Mouse (Mus musculus) adrenal gland, postnatal 36 days (tissue): ENCODE data around the gene Elk1. TPM values are rescaled to one million over a fixed set of nuclear protein-coding genes. Genes with fewer than 3 reads are reported as not detected.

Experiments used
- DNase-seq, 2 experiments: peaks; one replicate each; pipeline ENCODE4 v3.0.0; 2021; ENCODE audit warnings: mixed read lengths in 1 of 2
- long read RNA-seq, 2 experiments: library from polyadenylated mRNA; stranded (forward); transcript quantifications; one replicate each; pipeline ENCODE4 v2.0.0; 2021; ENCODE audit warnings: borderline sequencing depth in 2 of 2
- total RNA-seq, 2 experiments: library from RNA; stranded (reverse); gene quantifications; 2 replicates each; pipeline ENCODE4 v1.2.3; 2021

Gene Elk1
- total RNA-seq = 10 to 100 TPM; 12.2 to 14.9 TPM
- long read RNA-seq, experiment 1, partial matches to known transcripts = 2 of 7 reads
- long read RNA-seq, experiment 1, other reads (novel, unspliced or antisense) = 3 of 7 reads
- long read RNA-seq, experiment 2, partial matches to known transcripts = 0 of 5 reads
- long read RNA-seq, experiment 2, other reads (novel, unspliced or antisense) = 1 of 5 reads

- peak; percentile 84 to 86 for DNase-seq
These were observed at the start of gene Elk1 for GRCm38 (mm10) chrX:20950191-20950880. Gene Elk1, minus strand, starts transcription at chrX:20950608.

DNA sequence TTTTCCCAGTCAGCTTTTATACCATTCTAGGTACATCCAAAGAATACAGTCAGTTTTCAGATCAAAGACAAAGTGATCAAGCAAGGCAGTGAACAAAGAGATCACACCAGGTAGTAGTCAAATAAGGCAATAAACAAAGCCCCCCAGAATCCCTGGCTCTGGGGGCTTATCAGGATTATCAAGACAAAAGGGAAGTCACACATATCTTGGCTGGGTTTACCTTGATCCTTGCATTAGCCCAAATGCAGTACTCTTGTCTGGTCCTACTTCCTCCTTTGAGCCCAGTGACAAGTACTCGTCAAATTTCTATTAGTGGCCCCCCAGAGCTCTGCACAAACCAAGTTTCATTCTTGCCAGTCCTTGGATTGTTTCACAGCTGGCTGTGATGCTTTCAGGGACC is 30.5 kb upstream of the Elk1 start:
- DNase-seq = no peak

- DNase-seq = peak; percentile 90 to 91
These were observed 11.3 kb upstream of the Elk1 start, which contains the start of gene Uxt for GRCm38 (mm10) chrX:20961477-20962378. Gene Uxt, minus strand, starts transcription at chrX:20962017.

- peak; percentile 37 to 57 for DNase-seq
These were observed 4.4 kb downstream of the Elk1 start for GRCm38 (mm10) chrX:20946055-20946454.

DNA sequence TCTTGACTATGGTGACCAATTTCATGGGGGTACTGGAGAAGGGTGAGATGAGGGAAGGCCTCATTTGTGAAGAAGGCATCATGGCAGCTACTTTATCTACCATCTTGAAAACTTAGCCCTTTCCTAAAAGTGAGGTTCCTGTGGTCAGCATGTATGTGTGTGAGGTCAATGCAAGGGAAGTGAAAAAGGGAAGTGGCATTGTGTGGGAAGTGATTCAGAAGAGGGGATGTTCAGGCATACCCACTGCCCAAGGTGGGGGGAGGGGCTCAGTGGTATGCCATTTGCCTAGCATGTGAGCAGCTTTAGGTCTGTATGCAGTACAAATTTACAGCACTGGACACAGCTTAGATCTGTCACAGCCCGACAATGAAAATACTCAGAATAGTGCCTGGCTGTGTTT is 18.4 kb downstream of the Elk1 start:
- DNase-seq = peak in 1 of 2 experiments; percentile 29

DNA sequence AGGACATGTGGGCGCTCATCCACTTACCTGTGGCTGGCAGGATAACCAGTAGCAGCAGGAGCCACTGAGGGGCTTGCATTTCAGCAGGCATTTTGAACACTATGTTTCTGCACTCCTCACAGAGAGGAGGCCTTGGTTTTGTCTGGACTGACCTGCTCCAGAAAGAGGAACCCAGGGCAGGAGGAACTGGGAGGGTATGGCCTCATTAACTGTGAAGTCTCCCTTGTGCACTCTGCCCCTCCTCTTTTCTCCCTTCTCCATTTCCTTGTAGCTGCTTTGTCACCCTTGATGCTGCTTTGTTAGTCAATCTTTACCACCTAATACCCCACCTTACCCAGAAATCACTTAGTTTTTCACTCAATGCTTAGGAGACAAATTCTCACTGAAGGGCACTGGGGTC is 19.0 kb downstream of the Elk1 start, which contains the start of gene Cfp:
Gene Cfp (minus strand): TSS at position 192 of the 400 bp plus-strand sequence.
- DNase-seq = no peak

GRCm38 (mm10) chrX:20929859-20930258 is 20.5 kb downstream of the Elk1 start:
- no peak for DNase-seq

GRCm38 (mm10) chrX:20924976-20925375 is 25.4 kb downstream of the Elk1 start:
- DNase-seq = no peak

DNA sequence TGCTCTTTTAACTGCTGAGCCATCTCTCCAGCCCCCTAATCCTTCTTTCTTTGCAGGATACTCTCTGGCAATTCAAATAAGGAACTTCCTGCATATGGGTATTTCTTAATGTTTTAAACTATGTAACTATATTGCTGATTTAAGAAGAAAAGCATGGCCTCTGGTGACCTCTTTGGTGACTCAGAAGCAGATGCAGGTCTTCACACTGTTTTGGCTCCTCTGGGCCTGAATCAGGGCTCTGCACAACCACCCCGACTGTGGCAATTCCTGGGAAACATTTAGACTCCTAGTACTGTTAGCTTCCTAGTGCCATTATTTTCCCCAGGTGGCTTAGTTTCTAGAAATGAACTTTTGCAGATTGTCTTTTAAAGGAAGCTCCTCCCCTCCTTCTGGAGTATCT is 26.9 kb downstream of the Elk1 start:
- no peak for DNase-seq

DNA sequence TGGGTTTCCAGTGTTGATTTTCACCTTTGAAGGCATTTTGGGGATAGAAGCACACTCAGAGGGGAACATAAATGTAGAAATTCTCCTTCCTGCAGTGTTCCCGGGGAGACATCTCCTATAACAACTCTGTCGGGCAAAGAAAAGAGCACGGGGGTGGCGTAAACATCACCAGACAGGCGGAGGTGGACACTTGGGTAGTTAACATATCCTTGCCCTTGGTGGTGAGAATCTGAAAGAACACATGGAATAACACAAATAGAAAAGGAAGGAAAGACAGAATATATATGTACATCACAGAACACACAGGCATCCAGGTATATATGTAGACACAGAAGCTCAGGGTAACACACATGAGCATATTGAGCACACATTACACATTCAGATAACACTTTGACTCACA is 29.0 kb downstream of the Elk1 start:
- no peak for DNase-seq

- peak; percentile 83 to 85 for DNase-seq
These were observed 29.5 kb downstream of the Elk1 start, which contains the start of gene Syn1 for GRCm38 (mm10) chrX:20920844-20921364. Gene Syn1, minus strand, starts transcription at chrX:20921004.

DNA sequence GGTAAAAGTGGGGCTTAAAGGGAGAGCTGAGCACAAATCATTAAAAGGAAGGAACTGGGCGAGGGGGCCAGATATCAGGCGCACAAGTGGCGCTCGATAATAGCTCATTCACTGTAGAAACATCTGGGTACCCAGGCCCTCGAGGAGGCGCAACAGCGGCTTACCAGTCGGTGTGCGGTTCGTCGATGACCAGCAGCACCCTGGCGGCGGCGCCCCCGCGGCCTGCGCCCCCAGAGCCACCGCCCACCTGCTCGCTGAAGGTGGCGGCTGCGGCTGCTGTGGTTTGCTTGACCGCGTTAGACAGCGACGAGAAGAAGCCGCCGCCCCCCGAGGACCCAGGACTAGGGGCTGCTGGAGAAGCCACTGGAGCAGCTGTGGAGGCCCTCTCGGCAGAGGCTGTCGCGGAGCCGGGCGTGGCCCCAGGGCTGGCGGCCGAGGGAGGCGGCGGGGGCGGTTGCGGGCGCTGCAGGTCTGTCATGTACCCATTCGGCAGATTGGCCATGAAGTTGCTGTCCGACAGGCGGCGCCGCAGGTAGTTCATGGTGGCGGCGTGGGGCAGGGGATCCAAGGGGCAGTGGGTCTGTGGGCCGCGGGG is 30.1 kb downstream of the Elk1 start:
- DNase-seq = peak in 1 of 2 experiments; percentile 7

DNA sequence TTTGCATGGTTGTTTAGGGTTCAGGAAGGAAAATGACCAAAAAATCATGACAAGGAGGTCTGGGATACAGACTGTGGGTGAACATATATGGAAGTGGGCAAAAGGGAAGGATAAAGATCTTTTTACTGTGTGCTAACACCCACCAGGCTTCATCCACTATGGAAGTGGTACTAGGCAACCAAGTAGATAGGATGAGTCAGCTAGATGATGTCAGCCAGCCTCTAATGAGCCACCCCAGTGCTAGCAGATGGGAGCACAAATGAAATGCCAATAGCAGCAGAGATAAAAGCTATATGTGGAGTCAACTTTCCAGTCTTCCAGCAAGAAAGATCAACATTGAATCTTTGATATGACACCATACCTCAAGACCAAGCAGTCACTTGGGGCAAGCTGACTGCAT is 35.3 kb downstream of the Elk1 start:
- DNase-seq = no peak

GRCm38 (mm10) chrX:20913726-20914125 is 36.7 kb downstream of the Elk1 start:
- DNase-seq = no peak

- no peak for DNase-seq
These were observed 40.3 kb downstream of the Elk1 start for GRCm38 (mm10) chrX:20910074-20910473.

Other genes with a start within 250 kb of the Elk1 start
- 10 to 100 TPM; 25.6 to 27.0 TPM for gene Usp11, start 246.7 kb downstream of the Elk1 start, total RNA-seq
- 100 to 1,000 TPM; 112 to 114 TPM for gene Araf, start 152.8 kb downstream of the Elk1 start, total RNA-seq
- 10 to 100 TPM; 21.1 to 37.5 TPM for gene Timp1, start 80.4 kb downstream of the Elk1 start, total RNA-seq
- 1 to 10 TPM; 6.4 to 7.9 TPM for gene Syn1, start 29.6 kb downstream of the Elk1 start, total RNA-seq
- 10 to 100 TPM in 1 of 2 experiments, 1 to 10 TPM in 1; 7.0 to 13.7 TPM for gene Cfp, start 19.1 kb downstream of the Elk1 start, total RNA-seq
- 10 to 100 TPM; 35.2 to 39.3 TPM for gene Uxt, start 11.4 kb upstream of the Elk1 start, total RNA-seq
- gene Zfp182, start 111.7 kb upstream of the Elk1 start, total RNA-seq = 1 to 10 TPM; 6.8 to 7.9 TPM
- not detected for gene Spaca5, start 117.8 kb upstream of the Elk1 start, total RNA-seq
- gene Zfp300, start 138.9 kb upstream of the Elk1 start, total RNA-seq = 1 to 10 TPM; 1.3 to 2.0 TPM
- not detected for gene Ssxa1, start 165.2 kb upstream of the Elk1 start, total RNA-seq
- not detected for gene Gm21876, start 225.0 kb upstream of the Elk1 start, total RNA-seq